Mouse (Mus musculus) lung, embryonic 14.5 days (tissue): ENCODE measurements at regions not wholly inside any gene's neighbourhood (a gene's known extent, or its start where the extent isn't known, plus 50 kb on each side); places are given as distances from the start of the nearest gene placed in this dataset.

Experiments
- ATAC-seq: fragments of 200-750 bp; cut with Nextera tagmentation; 2 replicates; pipeline ENCODE4 v1.8.0; 2017; ENCODE audit warnings: mild to moderate bottlenecking, moderate TSS enrichment, moderate library complexity; ENCODE audit not compliant: insufficient read depth
- DNase-seq: peaks from one replicate; pipeline ENCODE4 v3.0.0-alpha.2; 2015
- H3K27ac ChIP-seq: fragments of 300-500 bp; sonication (generic); 2 replicates; pipeline ENCODE4 v1.5.1; 2014; ENCODE audit warnings: low read depth, mild to moderate bottlenecking, moderate library complexity
- H3K27me3 ChIP-seq: fragments of 300-500 bp; sonication (generic); 2 replicates; pipeline ENCODE4 v1.6.1; 2014; ENCODE audit warnings: low read length, control low read depth; ENCODE audit not compliant: insufficient read depth
- H3K36me3 ChIP-seq: fragments of 300-500 bp; sonication (generic); 2 replicates; pipeline ENCODE4 v1.6.1; 2014; ENCODE audit warnings: control low read depth; ENCODE audit not compliant: insufficient read depth
- H3K4me1 ChIP-seq: fragments of 300-500 bp; sonication (generic); 2 replicates; pipeline ENCODE4 v1.6.1; 2014; ENCODE audit warnings: antibody characterized with exemption, control low read depth; ENCODE audit not compliant: insufficient read depth
- H3K4me2 ChIP-seq: fragments of 300-500 bp; sonication (generic); 2 replicates; pipeline ENCODE4 v1.6.1; 2014; ENCODE audit warnings: mild to moderate bottlenecking
- H3K4me3 ChIP-seq: fragments of 300-500 bp; sonication (generic); 2 replicates; pipeline ENCODE4 v1.5.1; 2014; ENCODE audit warnings: low read depth, low read length
- H3K9ac ChIP-seq: fragments of 300-500 bp; sonication (generic); 2 replicates; pipeline ENCODE4 v1.6.1; 2014
- H3K9me3 ChIP-seq: fragments of 300-500 bp; sonication (generic); 2 replicates; pipeline ENCODE4 v1.6.1; 2016; ENCODE audit warnings: low read depth, low read length, control low read depth
- CTCF ChIP-seq: IDR thresholded peaks from 2 replicates; pipeline ENCODE4 v1.5.1; 2016; ENCODE audit warnings: antibody characterized with exemption, low read depth
- WGBS: fragments of 180-500 bp; shearing (Covaris S2); extraction: QIAGEN DNeasy Blood & Tissue Kit; methylation state at CpG from one replicate; pipeline ENCODE4 v1.1.7; 2014; 5-methylcytosine and 5-hydroxymethylcytosine counted together

DNA sequence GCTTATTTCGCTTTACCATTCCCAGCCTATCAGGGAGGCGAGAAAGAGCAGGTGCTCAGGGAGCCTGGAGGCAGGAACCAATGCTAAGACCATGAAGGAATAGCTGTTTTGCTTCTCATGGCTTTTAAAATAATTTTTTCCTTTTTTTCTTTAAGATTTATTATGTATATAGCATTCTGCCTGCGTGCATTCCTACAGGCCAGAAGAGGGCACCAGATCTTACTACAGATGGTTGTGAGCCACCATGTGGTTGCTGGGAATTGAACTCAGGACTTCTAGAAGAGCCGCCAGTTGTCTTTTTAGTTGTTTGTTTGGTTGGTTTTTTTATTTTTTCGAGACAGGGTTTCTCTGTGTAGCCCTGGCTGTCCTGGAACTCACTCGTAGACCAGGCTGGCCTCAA lies 113.6 kb upstream of the Armc2 start:
- H3K27me3 ChIP-seq: no peaks in the 10 kb centered on the region
- peak; percentile 27; the same call in 1 of the 2 replicates for TF ChIP-seq CTCF
- ATAC-seq (no peak), DNase-seq (no peak)
- no peak overlapping the region for H3K9ac ChIP-seq
- H3K4me3 ChIP-seq: no peak overlapping the region
- peaks cover 2% of the 10 kb centered on the region; the same call in 1 of the 2 replicates for H3K4me1 ChIP-seq
- no peak overlapping the region for H3K4me2 ChIP-seq
- no peak overlapping the region for H3K27ac ChIP-seq
- no peaks in the 10 kb centered on the region for H3K36me3 ChIP-seq
- no peaks in the 10 kb centered on the region for H3K9me3 ChIP-seq
- WGBS: 88% methylated on average over 6 of the region's 6 CpGs

DNA sequence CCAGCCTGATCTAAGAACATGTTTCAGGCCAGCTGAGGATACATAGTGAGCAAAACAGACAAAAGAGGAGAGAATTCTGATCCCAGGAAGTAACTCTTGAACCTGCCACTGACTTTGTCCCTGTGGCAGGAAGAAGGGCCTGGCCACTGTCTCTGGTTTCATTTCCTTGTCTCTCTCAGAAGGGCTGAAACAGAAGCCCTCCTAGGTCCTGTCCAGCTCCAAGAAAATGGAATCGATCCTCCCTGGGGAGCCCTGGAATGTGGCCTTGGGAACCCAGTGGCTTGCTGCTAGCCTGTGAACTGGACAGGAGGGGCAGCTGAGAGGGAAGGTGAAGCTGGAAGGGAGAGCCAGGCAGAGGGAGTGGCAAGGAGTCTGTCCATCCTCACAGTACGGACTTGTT lies 113.1 kb upstream of the Armc2 start:
- Histone ChIP-seq H3K36me3 (no peaks in the 10 kb centered on the region), H3K9me3 (no peaks in the 10 kb centered on the region), H3K4me1 (peaks cover 2% of the 10 kb centered on the region; the same call in 1 of the 2 replicates), H3K27ac (no peak overlapping the region), H3K4me2 (no peak overlapping the region), H3K27me3 (no peaks in the 10 kb centered on the region), H3K4me3 (no peak overlapping the region), H3K9ac (no peak overlapping the region)
- ATAC-seq: no peak
- no peak for DNase-seq
- TF ChIP-seq CTCF: no peak
- WGBS: 54% methylated on average over 2 of the region's 2 CpGs

DNA sequence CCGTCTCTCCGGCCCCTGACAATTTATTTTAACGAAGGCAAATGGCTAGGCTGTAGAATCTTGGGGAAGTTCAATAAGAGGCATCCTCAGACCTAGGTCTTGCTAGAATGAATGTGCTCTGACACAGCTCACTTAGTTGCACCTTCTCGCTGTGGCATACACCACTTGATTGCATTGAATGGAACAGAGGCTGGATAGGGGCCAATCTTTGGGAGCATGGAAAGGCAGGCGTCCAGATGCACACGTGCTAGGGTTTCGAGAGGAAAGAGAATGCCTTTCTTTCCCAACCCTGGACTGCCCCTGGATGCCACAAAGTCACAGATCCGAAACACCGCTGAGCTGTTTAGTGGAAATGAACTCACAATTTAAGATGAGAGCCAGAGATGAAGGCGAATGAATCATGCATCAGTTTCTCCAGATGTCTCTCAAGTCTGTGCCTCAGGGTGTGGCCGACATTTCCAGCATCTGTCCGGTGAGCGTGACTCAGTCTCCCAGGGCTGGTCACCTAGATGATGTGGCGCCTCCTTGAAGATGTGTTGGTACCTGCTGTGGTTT lies 109.7 kb upstream of the Armc2 start:
- no peaks in the 10 kb centered on the region for H3K27me3 ChIP-seq
- H3K36me3 ChIP-seq: no peaks in the 10 kb centered on the region
- WGBS: 82% methylated on average over 14 of the region's 14 CpGs
- no peak overlapping the region for H3K4me3 ChIP-seq
- no peaks in the 10 kb centered on the region for H3K9me3 ChIP-seq
- no peak for ATAC-seq
- TF ChIP-seq CTCF: no peak
- H3K9ac ChIP-seq: no peak overlapping the region
- H3K4me2 ChIP-seq: no peak overlapping the region
- DNase-seq: no peak
- H3K27ac ChIP-seq: no peak overlapping the region
- H3K4me1 ChIP-seq: no peaks in the 10 kb centered on the region

DNA sequence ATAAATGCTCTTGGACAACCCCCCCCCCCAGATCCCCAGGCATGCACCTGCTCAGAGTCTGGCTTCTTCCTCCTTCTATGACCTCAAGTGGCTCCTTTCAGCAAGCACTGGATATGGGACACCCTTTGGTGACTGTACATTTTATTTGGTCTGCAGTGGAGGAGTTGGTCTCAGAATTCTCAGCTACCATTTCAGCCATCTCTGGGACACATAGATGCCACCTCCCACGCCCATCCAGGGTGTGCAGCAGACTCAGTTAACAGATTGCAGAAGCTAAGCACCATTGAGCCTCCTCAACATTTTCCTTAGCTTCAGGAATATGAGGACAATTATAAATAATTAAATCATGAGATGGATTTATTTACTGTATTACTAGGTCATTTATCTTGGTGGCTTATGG lies 108.6 kb upstream of the Armc2 start:
- H3K9me3 ChIP-seq: no peaks in the 10 kb centered on the region
- TF ChIP-seq CTCF: no peak

DNA sequence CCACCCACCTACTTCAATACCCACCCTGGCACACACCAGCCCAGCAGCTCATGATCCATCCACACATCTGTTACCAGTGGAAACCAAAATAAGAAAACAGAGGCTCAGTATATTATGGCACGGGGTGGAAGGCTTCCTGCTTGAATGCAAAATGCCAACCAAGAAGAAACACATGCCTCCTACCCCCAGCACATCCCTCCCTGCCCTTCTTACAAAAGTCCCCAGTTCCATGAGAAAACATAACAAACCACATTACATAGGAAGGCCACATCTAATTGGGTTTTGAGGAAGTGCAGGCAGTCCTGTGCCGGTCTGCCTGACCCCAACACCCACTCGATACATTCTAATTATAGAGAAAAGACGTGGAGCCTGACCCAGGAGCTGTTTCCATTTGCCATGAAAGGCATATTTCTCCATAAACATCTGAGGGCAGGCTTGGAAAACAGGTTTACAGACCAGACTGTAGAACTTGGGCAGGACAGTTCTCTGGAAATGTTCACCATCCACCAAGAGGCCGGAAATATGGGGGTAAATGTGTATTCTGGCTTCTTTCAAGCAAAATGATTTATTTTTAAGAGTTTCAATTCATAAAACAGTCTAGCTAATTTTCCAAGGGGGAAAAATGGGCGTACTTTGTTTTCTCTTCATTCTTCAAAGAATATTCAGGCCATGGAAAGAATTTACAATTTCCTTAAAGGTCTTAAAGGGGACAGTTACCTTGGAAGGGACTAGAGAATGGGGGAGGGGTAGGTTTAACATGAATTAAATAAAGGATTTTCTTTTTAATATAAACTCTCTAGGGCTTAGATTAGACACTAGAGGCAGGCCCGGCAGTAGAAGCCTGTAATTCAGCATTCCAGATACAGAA lies 104.8 kb upstream of the Armc2 start:
- no peak overlapping the region for H3K27ac ChIP-seq
- DNase-seq: no peak

More for the DNA sequence above, 108.6 kb upstream of the Armc2 start:
- 67% methylated on average over 1 of the region's 1 CpGs for WGBS
- DNase-seq: no peak
- no peak overlapping the region for H3K27ac ChIP-seq
- H3K4me1 ChIP-seq: no peaks in the 10 kb centered on the region
- H3K27me3 ChIP-seq: no peaks in the 10 kb centered on the region
- H3K4me2 ChIP-seq: no peak overlapping the region
- ATAC-seq: no peak
- H3K9ac ChIP-seq: no peak overlapping the region
- H3K4me3 ChIP-seq: no peak overlapping the region
- no peaks in the 10 kb centered on the region for H3K36me3 ChIP-seq

DNA sequence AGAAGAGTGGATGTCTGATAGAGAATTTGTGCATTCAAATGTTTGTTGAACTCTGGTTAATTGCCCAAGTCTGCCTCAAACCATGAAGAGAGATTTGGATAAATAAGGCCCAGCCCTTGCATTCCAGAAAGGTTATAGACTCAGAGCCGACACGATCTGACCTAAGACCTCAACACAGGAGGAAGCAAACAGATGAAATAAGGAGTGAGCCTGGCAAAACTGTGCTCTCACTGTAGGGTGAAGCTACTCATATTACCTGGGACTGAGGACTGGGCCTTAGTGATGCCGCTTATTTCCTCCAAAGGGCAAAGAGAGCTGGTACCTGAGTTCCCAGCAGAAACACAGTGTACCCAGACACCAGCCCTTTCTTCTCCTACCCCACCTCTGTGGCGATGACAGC lies 103.7 kb upstream of the Armc2 start:
- Histone ChIP-seq H3K4me3 (no peak overlapping the region), H3K27ac (no peak overlapping the region), H3K36me3 (no peaks in the 10 kb centered on the region), H3K9me3 (no peaks in the 10 kb centered on the region), H3K4me1 (no peaks in the 10 kb centered on the region), H3K9ac (no peak overlapping the region), H3K27me3 (no peaks in the 10 kb centered on the region), H3K4me2 (no peak overlapping the region)
- TF ChIP-seq CTCF: no peak
- no peak for DNase-seq
- no peak for ATAC-seq
- WGBS: 41% methylated on average over 4 of the region's 4 CpGs

More for the DNA sequence above, 104.8 kb upstream of the Armc2 start:
- no peak for TF ChIP-seq CTCF
- no peak overlapping the region for H3K4me2 ChIP-seq
- no peaks in the 10 kb centered on the region for H3K4me1 ChIP-seq
- no peaks in the 10 kb centered on the region for H3K9me3 ChIP-seq
- no peak overlapping the region for H3K9ac ChIP-seq
- no peak for ATAC-seq
- H3K36me3 ChIP-seq: no peaks in the 10 kb centered on the region
- 51% methylated on average over 7 of the region's 7 CpGs for WGBS
- H3K4me3 ChIP-seq: no peak overlapping the region
- no peaks in the 10 kb centered on the region for H3K27me3 ChIP-seq

DNA sequence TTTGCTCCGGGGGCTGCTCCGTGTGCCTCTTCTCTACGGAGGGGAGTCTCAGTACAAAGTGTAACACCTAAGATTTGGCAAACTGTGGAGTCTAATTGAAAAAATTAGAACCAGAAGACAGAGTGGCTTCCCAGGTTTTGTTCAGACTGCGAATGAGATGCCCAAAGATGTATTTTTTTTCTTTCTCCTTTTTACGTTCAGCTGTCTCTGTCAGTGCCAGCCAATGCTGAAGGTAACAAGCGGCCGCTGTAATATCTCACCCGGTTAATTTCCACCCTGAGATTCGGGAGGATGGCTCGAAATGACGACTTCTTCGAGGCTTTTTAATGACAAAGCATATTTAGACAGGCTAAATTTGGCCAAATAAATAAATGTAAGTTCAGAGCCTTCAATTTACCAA lies 101.1 kb upstream of the Armc2 start:
- DNase-seq (no peak), ATAC-seq (no peak)
- Histone ChIP-seq H3K4me3 (no peak overlapping the region), H3K9me3 (no peaks in the 10 kb centered on the region), H3K9ac (no peak overlapping the region), H3K4me1 (no peaks in the 10 kb centered on the region), H3K36me3 (no peaks in the 10 kb centered on the region), H3K27ac (no peak overlapping the region), H3K4me2 (no peak overlapping the region), H3K27me3 (no peaks in the 10 kb centered on the region)
- no peak for TF ChIP-seq CTCF
- WGBS: 61% methylated on average over 12 of the region's 12 CpGs
